Mouse (Mus musculus) lung, postnatal 36 days (tissue): ENCODE results near the gene Msh2.
A peak's percentile ranks its signal among the peaks of the same experiment; 100 is the strongest.
"Not testable (repeated sequence)": the region's sequence is repeated elsewhere in the genome, so short reads cannot be mapped to it uniquely, and the experiment has no call there.

Experiments used
- DNase-seq: peaks from one replicate; pipeline ENCODE4 v3.0.0; 2022; ENCODE audit warnings: mixed read lengths

Gene Msh2

DNA sequence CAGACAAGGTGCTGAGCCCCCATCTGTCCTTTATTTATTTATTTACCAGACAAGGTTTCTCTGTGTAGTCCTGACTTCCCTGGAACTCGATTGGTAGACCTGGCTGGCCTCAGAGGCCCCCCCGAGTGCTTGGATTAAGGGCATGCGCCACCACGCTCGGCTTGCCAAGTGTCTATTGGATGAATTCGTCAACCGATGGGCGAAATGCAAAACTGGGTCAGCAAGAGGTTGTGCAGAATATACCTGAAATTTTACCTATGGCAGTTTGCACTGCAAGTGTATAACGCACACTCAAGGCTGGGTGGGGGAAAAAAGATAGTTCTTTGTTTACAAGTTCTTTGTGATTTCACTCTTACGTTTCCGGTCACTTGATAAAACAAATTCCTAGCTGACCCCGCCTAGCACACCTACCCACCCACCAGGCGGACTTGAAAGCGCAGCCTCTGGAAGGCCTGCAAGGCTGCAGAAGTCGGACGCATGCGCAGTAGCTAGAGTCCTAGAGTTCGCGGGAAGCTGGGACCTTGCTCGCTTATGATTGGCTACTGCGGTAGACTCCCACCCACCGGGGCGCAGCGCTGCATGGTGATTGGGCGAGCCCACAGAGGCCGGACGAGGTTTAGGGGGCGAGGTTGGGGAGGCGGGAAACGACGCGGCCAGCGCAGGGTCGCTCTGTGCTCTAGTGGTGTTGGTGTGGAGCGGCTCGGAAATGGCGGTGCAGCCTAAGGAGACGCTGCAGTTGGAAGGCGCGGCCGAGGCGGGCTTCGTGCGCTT is at the start of gene Msh2:
Gene Msh2, plus strand, starts transcription at position 441 of the 771 bp plus-strand sequence.
- DNase-seq, result peak; percentile 99

GRCm38 (mm10) chr17:87625510-87626086 is 46.5 kb upstream of the Msh2 start:
- no peak for DNase-seq

DNA sequence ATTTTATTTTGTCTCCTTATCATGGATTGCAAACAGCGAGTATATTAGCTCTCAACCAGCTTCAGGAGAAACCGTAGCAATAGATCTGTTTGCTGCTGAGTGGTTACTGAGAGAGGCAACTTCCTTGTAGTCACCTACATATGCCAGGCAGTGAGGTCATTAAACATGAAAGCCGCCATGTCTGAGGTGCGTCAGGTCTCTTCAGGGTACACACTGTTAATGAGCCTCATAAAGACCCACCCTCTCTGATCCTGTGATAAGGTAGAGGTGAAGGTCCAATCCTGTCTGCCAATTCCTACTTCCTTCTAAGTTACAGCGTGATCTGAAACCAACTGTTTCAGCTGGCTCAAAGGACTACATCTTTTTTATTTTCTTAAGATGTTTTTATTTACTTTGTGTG is 44.0 kb upstream of the Msh2 start:
- DNase-seq, result no peak

DNA sequence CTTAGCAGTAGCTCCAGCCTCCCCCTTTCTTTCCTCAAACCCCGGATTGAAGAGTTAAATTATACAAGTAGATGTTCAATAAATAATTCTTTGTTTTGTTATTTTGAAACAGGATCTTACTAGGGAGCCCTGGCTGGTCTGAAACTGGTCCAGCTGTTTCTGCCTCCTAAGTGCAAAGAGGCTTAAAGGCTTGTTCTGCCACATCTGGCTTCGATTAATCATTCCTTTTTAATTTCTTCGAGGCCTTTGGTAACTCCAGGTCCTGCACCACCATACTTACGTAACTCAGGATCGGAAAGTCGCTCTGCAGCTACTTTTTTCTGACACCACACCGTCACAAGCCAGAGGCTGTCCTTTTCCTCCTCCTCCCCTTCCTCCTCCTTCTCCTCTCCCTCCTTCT is 43.4 kb upstream of the Msh2 start:
- no peak for DNase-seq

DNA sequence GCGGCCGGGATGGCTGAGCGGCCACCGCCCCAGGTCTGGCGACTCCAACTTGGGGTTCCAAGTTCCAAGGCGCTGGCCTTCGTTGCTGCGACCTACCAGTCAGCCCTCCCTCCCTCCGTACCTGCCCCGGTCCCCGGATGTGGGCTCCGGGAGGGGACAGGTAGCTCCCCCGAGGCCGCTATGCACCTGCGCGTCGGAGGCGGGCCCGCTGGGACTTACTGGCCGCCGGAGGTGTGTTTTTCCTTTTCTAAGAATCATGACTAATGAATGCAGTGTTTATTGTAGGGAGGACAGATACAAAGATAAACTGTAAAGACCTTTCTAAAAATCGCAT is 35.1 kb upstream of the Msh2 start:
- DNase-seq, result peak; percentile 73

GRCm38 (mm10) chr17:87639242-87639641 is 32.9 kb upstream of the Msh2 start:
- DNase-seq, result peak; percentile 8

DNA sequence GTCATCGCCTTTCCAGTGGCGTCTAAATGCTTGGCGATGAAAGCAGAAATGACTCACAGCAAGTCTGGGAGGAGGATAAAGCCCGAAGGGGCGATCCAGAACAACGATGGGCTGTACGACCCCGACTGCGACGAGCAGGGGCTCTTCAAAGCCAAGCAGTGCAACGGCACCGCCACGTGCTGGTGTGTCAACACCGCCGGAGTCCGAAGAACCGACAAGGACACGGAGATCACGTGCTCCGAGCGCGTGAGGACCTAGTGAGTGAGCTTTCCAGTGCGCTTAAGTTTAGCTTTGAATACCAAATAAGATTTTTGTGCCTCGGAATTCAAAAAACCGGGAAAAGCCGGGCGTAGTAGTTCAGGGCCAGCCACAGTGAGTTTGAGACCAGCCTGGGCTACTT is 31.9 kb upstream of the Msh2 start:
- no peak for DNase-seq

GRCm38 (mm10) chr17:87641006-87641405 is 31.1 kb upstream of the Msh2 start:
- DNase-seq, result no peak

GRCm38 (mm10) chr17:87642744-87643143 is 29.4 kb upstream of the Msh2 start:
- no peak for DNase-seq

GRCm38 (mm10) chr17:87655616-87656015 is 16.5 kb upstream of the Msh2 start:
- not testable (repeated sequence) for DNase-seq

GRCm38 (mm10) chr17:87661958-87662573 is 10.1 kb upstream of the Msh2 start:
- peak; percentile 26 for DNase-seq

DNA sequence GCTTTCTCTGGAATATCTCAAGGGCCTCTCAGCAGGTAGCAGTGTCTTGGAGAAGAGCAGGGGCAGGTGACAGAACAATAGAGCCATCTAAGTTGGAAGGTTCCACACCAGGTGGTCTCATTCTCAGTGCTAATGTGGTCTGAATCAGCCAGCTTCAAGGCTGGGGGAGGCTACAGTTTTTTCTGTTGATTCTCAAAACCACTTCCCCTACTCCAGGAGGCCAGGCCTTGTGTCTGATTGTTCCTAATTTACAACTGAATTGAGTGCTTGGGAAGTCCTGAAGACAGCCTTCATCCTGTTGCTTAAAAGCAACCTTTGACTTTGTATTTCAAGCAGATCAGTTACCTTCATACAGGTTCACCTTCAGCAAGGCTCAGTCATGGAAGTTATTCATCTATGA is 7.9 kb upstream of the Msh2 start:
- DNase-seq, result no peak

GRCm38 (mm10) chr17:87665066-87665822 is 6.9 kb upstream of the Msh2 start:
- peak; percentile 81 for DNase-seq

DNA sequence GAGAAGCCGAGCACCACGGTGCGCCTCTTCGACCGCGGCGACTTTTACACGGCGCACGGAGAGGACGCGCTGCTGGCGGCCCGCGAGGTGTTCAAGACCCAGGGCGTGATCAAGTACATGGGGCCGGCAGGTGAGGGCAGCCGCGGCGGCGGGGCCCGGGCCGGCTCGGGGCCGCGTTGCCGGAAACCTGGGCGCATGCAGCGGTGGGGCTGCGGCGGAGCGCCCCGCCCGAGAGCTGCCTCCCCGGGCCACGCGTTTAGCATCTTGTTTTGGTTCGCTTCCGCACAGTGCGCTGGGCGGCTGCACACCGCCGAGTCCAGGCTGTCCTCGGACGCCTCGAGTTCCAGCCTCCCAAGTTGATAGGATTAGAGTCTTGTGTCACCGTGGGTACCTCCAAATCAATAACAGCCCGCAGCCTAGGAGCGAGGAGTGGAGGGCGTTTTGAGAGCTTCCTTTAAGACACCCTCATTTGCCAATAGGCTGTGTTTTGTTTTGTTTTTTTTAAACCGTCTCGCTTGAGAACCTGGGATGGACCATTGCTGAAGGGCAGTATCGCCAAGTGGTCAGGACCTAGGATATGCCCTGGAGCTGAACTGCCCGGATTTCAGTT is 652 bp downstream of the Msh2 start:
- DNase-seq, result peak; percentile 41

DNA sequence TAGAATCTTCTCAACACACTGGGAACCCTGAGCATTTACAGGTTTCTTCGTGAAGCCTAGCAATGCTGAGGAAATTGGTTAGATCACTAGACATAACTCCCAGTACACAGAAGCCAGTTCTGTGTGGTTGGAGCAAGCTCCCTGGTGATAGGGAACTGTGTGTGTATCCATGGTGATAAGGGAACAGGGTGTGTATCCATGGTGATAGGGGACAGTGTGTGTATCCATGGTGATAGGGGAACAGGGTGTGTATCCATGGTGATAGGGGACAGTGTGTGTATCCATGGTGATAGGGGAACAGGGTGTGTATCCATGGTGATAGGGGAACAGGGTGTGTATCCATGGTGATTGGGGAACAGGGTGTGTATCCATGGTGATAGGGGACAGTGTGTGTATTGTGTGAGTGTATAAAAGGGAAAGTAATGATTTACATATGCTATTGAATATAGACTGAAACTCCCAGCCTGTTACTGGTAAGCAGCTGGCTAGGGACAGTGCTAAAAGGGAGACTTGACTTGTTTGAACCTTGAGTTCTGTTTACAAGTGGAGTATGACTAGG is 4.9 kb downstream of the Msh2 start:
- not testable (repeated sequence) for DNase-seq

GRCm38 (mm10) chr17:87677656-87678055 is 5.5 kb downstream of the Msh2 start:
- no peak for DNase-seq

- DNase-seq, result no peak
Measured at GRCm38 (mm10) chr17:87689217-87689616, 17.1 kb downstream of the Msh2 start.

- peak; percentile 40 for DNase-seq
Measured at GRCm38 (mm10) chr17:87691958-87692357, 19.8 kb downstream of the Msh2 start.

- DNase-seq, result no peak
Measured at GRCm38 (mm10) chr17:87695874-87696465, 23.8 kb downstream of the Msh2 start.

GRCm38 (mm10) chr17:87696814-87697213 is 24.7 kb downstream of the Msh2 start:
- no peak for DNase-seq

DNA sequence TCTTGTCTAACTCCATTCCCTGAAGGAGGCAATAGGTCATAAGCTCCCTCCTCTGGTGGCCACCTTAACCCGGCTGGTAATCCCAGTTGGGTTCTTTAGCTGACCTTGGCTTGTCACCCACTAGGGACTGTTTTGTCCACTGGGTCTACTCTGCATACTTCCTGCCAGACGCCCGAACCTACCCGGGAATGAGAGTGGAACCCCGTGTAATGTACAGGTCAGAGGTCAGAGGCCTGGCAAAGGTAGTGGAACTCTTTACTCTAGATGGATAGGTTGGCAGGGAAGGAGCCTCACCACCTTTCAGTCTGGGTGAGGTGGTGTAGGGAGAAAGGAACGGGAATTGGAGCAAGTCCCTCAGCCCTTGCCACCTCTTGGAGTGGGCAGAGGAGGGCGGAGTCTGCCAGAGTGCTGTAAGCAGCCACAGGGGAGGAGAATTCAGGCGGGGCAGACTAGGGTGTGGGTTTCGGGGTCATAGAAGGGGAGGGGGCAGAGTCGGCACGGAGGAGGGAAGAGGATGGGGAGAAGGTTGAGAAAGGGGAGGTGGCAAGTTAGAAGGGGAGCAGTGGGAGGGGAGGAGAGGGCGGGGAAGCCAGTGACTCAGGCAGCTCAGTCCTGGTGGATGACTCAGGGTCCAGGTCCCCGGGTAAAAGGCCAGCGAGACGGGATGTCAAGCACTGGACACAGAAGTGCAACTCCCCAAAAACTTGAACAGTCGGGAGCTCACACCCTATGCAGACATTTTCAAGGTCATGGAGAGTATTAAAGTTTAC is 27.1 kb downstream of the Msh2 start:
- no peak for DNase-seq

GRCm38 (mm10) chr17:87700101-87700500 is 28.0 kb downstream of the Msh2 start:
- DNase-seq, result no peak
